Mouse (Mus musculus) erythroblast, embryonic 14.5 days (primary cell): ENCODE results near the gene Myrf.

Experiments used
- GATA1 ChIP-seq: IDR thresholded peaks from 2 replicates; pipeline ENCODE4 v1.6.1; 2012; ENCODE audit warnings: low read length, inconsistent platforms, mixed read lengths
- TAL1 ChIP-seq: IDR thresholded peaks from 3 replicates; pipeline ENCODE4 v1.6.1; 2012; ENCODE audit warnings: low read length, inconsistent platforms, mixed read lengths

DNA sequence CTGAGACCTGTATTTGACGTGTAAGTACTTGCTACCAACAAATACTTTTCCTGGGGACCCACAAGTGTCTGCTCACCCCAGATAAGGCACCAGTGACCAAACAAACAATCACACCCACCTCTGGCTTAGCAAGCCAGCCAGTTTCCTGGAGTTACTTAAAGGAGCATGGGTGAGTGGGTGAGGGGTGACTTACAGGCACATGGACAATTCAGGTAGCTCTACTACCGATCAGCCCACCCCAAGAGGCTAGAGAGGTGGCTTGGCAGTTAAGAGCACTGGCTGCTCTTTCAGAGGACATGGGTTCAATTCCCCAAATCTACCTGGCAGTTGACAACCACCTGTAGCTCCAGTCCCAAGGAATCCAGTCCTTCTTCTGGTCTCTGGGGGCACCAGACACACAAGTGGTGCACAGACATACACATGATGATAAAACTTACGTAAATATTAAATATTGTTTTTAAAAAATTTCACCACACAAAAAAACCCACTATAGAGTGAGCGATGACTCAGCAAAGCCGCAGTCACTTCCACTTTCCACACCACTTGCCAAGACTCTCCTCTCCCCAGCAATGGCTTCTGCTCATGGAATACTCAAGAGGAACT lies 67.3 kb downstream of the Myrf start:
- TF ChIP-seq GATA1 (peak; percentile 78), TAL1 (peak; percentile 73)
